Comparison of ENCODE assay signal across 8 mouse cellular contexts in the genomic region with DNA sequence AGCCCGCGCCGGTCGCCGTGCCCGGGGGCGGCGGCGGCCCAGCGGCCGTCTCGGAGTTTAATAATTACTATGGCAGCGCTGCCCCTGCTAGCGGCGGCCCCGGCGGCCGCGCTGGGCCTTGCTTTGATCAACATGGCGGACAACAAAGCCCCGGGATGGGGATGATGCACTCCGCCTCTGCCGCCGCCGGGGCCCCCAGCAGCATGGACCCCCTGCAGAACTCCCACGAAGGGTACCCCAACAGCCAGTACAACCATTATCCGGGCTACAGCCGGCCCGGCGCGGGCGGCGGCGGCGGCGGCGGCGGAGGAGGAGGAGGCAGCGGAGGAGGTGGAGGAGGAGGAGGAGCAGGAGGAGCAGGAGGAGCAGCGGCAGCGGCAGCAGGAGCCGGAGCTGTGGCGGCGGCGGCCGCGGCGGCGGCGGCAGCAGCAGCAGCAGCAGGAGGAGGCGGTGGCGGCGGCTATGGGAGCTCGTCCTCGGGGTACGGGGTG. TPM values are rescaled to one million over a fixed set of nuclear protein-coding genes. Genes with fewer than 3 reads are reported as not detected.
DNase-seq lines count a peak whose midpoint lies in the region; ATAC-seq and TF ChIP-seq lines count a peak whose summit lies in the region.

No protein-coding gene starts in this region.

- peak overlapping the region; percentile 97 for H3K4me3 ChIP-seq in embryonic fibroblast, embryonic 13.5 days (ENCODE audit: insufficient read depth, low read length)
- peak overlapping the region; percentile 94 for H3K4me3 ChIP-seq in heart, embryonic 10.5 days
- H3K4me3 ChIP-seq in kidney, embryonic 14.5 days (ENCODE audit: low read length), result peak overlapping the region; percentile 86
- H3K4me3 ChIP-seq in liver, embryonic 12.5 days, result peak overlapping the region; percentile 93
- peak overlapping the region; percentile 97 for H3K4me3 ChIP-seq in stomach, postnatal 0 days (ENCODE audit: low read depth, low read length)

- TF ChIP-seq POLR2A in embryonic fibroblast, embryonic 13.5 days (IDR thresholded peaks at IDR 0.05; ENCODE audit: low read depth, low read length), result peak; percentile 65

- H3K9me3 ChIP-seq in heart, embryonic 10.5 days, result no peaks in the 10 kb centered on the region
- no peaks in the 10 kb centered on the region for H3K9me3 ChIP-seq in kidney, embryonic 14.5 days (ENCODE audit: control insufficient read depth, low read length)
- H3K9me3 ChIP-seq in liver, embryonic 12.5 days (replicated peaks), result no peaks in the 10 kb centered on the region
- H3K9me3 ChIP-seq in stomach, postnatal 0 days (ENCODE audit: control insufficient read depth, low read length), result no peaks in the 10 kb centered on the region

- H3K27ac ChIP-seq in embryonic fibroblast, embryonic 13.5 days (ENCODE audit: insufficient read depth, low read length), result peak overlapping the region; percentile 92
- H3K27ac ChIP-seq in heart, embryonic 10.5 days, result peak overlapping the region; percentile 99
- H3K27ac ChIP-seq in kidney, embryonic 14.5 days (ENCODE audit: low read depth, low read length), result peak overlapping the region; percentile 100
- H3K27ac ChIP-seq in liver, embryonic 12.5 days, result peak overlapping the region; percentile 97
- H3K27ac ChIP-seq in stomach, postnatal 0 days (replicated peaks), result peak overlapping the region; percentile 100

- peak overlapping the region; percentile 99 for H3K9ac ChIP-seq in kidney, embryonic 14.5 days (ENCODE audit: low read depth, low read length)
- peak overlapping the region; percentile 98 for H3K9ac ChIP-seq in liver, embryonic 12.5 days
- peak overlapping the region; percentile 99 for H3K9ac ChIP-seq in stomach, postnatal 0 days (ENCODE audit: low read length)

- peaks cover 6% of the 10 kb centered on the region for H3K4me1 ChIP-seq in embryonic fibroblast, embryonic 13.5 days (ENCODE audit: control insufficient read depth, insufficient read depth, low read length)
- no peaks in the 10 kb centered on the region; the same call in 1 of the 2 replicates for H3K4me1 ChIP-seq in heart, embryonic 10.5 days
- peaks cover 11% of the 10 kb centered on the region for H3K4me1 ChIP-seq in kidney, embryonic 14.5 days (ENCODE audit: control insufficient read depth, insufficient read depth, low read length)
- H3K4me1 ChIP-seq in liver, embryonic 12.5 days, result peaks cover 41% of the 10 kb centered on the region
- no peaks in the 10 kb centered on the region; the same call in 1 of the 2 replicates for H3K4me1 ChIP-seq in stomach, postnatal 0 days (replicated peaks; ENCODE audit: control insufficient read depth, insufficient read depth)

- peak; percentile 84 for DNase-seq in A20 (ENCODE audit: low read depth, low spot score)
- peak; percentile 87 for DNase-seq in adrenal gland, postnatal 14 days
- DNase-seq in heart, embryonic 10.5 days (ENCODE audit: low spot score), result peak; percentile 89
- DNase-seq in natural killer cell, adult 2 months (ENCODE audit: low spot score in 2 of 2), result peak; percentile 47 to 67
- DNase-seq in stomach, postnatal 0 days (ENCODE audit: low spot score), result peak; percentile 82

- TF ChIP-seq CTCF in embryonic fibroblast, embryonic 13.5 days (IDR thresholded peaks at IDR 0.05; ENCODE audit: borderline replicate concordance, insufficient read depth, low read length), result no peak
- TF ChIP-seq CTCF in stomach, postnatal 0 days (IDR thresholded peaks at IDR 0.05; ENCODE audit: low read depth), result no peak; the same call in 1 of the 2 replicates

- TF ChIP-seq EP300 in stomach, postnatal 0 days (optimal IDR thresholded peaks at IDR 0.05), result no peak

- WGBS in heart, embryonic 10.5 days, result under 1% methylated on average over 54 of the region's 56 CpGs
- under 1% methylated on average over 27 of the region's 56 CpGs for WGBS in kidney, embryonic 14.5 days
- WGBS in liver, embryonic 12.5 days (ENCODE audit: insufficient replicate concordance), result under 1% methylated on average over 35 of the region's 56 CpGs
- 0% methylated on average over 25 of the region's 56 CpGs for WGBS in stomach, postnatal 0 days

- peak; percentile 25 for ATAC-seq in kidney, embryonic 14.5 days (ENCODE audit: low FRiP score, low TSS enrichment)
- peak; percentile 55 for ATAC-seq in liver, embryonic 12.5 days
- ATAC-seq in stomach, postnatal 0 days (ENCODE audit: low FRiP score, low TSS enrichment), result peak; percentile 33

- H3K27me3 ChIP-seq in heart, embryonic 10.5 days (ENCODE audit: insufficient read depth, poor library complexity, severe bottlenecking), result no peaks in the 10 kb centered on the region
- no peaks in the 10 kb centered on the region for H3K27me3 ChIP-seq in kidney, embryonic 14.5 days (ENCODE audit: control insufficient read depth, insufficient read depth, low read length)
- H3K27me3 ChIP-seq in liver, embryonic 12.5 days (replicated peaks), result no peaks in the 10 kb centered on the region
- no peaks in the 10 kb centered on the region for H3K27me3 ChIP-seq in stomach, postnatal 0 days (ENCODE audit: control insufficient read depth, insufficient read depth, low read length)

- no peaks in the 10 kb centered on the region for H3K36me3 ChIP-seq in heart, embryonic 10.5 days
- H3K36me3 ChIP-seq in kidney, embryonic 14.5 days (ENCODE audit: control insufficient read depth, insufficient read depth, low read length), result no peaks in the 10 kb centered on the region
- no peaks in the 10 kb centered on the region for H3K36me3 ChIP-seq in liver, embryonic 12.5 days
- no peaks in the 10 kb centered on the region for H3K36me3 ChIP-seq in stomach, postnatal 0 days (ENCODE audit: control insufficient read depth, insufficient read depth, low read length)

- H3K4me2 ChIP-seq in kidney, embryonic 14.5 days (replicated peaks; ENCODE audit: low read depth, low read length), result peak overlapping the region; percentile 56
- H3K4me2 ChIP-seq in liver, embryonic 12.5 days, result peak overlapping the region; percentile 91
- peak overlapping the region; percentile 86 for H3K4me2 ChIP-seq in stomach, postnatal 0 days (replicated peaks; ENCODE audit: low read depth)

RNA-seq across cellular contexts. Expression of a gene that starts 1.5 kb away (rescaled TPM):
- 70.0 and 75.6 TPM in 2 replicates for total RNA-seq in adrenal gland, postnatal 14 days (2021)
- polyA plus RNA-seq in embryonic fibroblast, embryonic 13.5 days (2011; ENCODE audit: insufficient read length, low read depth, missing spikeins), result 20.1 and 21.7 TPM in 2 replicates
- 6.1 and 8.4 TPM in 2 replicates for polyA plus RNA-seq in heart, embryonic 10.5 days (2016; fragmentation: Nextera tagmentation; extraction: Ambion mirVana)
- 17.1 and 19.2 TPM in 2 replicates for polyA plus RNA-seq in kidney, embryonic 14.5 days (2014; fragmentation: Nextera tagmentation; extraction: Ambion mirVana)
- 5.5 and 5.9 TPM in 2 replicates for polyA plus RNA-seq in liver, embryonic 12.5 days (2016; fragmentation: Nextera tagmentation; extraction: Ambion mirVana)
- 5.6 and 5.9 TPM in 2 replicates for polyA plus RNA-seq in stomach, postnatal 0 days (2015; fragmentation: Nextera tagmentation; extraction: Ambion mirVana)

Comparison
In these comparisons a context has a peak if more than half of its experiments do, and no peak if none do; other contexts are left out.
1. Peak in every context shown above with its lines: DNase-seq, ATAC-seq, H3K4me3 ChIP-seq and H3K27ac ChIP-seq.